Mouse (Mus musculus) urinary bladder, adult 18-20 months (tissue): Measurements from ENCODE around the gene Pnmal1.
A peak's percentile ranks its signal among the peaks of the same experiment; 100 is the strongest.

Experiments used
- DNase-seq, 2 experiments: peaks; one replicate each; pipeline ENCODE4 v3.0.0; 2022; ENCODE audit warnings: low spot score in 2 of 2, mixed read lengths in 2 of 2

Gene Pnmal1

DNA sequence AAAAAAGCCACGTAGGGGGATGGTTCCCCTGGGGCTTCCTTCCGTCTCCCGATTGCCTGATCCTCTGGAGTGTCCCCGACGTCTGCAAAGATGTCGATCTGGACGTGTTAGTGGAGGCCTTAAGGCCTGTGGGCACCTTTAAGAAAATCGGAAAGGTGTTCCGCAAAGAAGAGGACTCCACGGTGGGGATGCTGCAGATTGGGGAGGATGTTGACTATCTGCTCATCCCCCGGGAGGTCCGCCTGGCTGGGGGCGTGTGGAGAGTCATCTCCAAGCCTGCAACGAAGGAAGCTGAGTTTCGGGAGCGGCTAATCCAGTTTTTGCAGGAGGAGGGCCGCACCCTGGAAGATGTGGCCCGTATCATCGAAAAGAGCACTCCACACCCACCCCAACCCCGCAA lies 34.9 kb downstream of the Pnmal1 start:
- DNase-seq = no peak

DNA sequence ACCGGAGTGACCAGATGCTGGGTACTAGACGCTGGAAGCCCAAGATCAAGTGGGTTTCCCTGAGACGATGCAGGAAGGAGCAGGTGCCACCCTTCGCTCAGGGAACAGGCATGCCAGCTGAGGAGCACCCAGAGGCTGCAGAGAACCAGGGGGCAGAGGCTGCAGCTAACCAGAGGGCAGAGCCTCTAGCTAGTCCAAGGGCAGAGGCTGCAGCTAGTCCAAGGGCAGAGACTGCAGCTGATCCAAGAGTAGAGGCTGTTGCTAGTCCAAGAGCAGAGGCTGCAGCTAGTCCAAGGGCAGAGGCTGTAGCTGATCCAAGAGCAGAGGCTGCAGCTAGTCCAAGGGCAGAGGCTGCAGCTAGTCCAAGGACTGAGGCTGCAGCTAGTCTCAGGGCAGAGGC lies 35.9 kb downstream of the Pnmal1 start:
- no peak for DNase-seq

DNA sequence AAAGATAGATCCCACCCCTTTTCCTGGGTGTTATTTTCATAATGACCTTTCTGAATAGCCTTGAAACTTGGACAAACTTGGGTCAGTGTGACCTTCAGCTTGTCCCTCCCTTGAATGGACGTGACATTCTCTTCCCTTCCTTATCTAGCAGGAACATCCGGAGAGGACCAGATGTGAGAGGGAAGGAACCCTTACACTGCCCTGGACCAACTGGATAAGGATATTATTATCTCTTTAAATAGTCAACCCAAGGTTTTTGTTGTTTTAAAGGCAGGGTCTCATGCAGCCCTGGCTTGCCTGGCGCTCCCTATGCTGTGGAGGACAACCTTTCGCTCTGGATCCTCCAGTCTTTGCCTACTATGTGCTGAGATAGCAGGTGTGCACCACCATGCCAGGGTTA lies 39.8 kb downstream of the Pnmal1 start:
- no peak for DNase-seq

DNA sequence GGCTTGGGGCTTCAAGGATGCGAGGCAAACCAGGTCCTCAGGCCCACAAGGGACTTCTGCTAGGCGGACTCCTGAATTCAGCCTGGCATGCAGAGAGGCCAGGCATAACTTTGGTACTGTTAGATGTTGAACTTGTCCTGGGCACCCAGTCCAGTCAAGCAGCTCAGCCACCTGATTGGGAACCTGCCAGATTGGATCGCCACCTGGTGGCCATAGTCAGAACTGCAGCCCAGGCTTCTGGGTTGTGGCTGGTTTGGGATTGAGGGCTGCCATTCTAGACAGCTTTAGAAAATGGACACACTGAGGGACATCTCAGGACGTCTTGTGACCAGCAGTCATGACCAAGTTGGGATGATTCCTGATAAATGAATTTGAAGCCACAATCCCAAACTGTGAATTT lies 40.2 kb downstream of the Pnmal1 start:
- DNase-seq = peak; percentile 77 to 97

DNA sequence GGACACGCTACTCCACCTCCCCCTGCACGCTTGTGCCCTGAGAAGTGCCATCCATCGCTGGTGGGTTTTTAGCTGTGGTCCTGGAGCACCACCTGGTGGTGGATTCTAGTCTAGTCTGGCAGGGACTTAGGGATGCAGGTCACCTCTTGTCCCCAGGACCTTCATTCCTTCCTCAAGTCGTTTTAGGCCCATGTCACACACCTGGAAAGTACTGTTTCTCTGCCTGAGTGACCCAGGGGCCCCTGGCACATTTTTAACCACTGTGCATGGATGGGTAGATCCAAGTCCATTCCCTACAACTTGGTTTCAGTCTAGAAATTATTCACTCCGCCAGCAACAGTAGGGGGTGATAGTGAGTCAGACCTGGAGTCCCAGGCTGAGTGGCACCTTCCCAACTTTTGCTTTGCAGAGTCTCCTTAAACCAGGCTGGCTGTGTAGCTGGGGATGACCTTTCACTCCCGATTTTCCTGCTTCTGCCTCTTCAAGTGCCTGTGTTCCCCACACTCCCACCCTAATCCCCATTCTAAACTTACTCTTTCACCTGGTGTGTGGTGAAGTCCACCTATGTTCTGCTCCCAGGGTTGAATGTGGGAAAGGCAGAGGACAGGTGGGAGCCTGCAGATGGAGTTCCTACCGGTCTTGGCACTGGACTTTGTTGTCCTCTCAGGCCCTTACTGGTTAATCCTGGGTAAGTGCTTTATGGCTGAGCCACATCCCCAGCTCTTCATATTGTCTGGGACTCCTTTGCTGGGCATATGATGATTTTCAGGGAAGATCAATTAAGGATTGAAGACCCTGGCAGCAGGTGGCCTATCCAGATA lies 43.1 kb downstream of the Pnmal1 start:
- DNase-seq = peak; percentile 42 to 59

- no peak for DNase-seq
Observed at GRCm38 (mm10) chr7:17003230-17003960, 43.9 kb downstream of the Pnmal1 start.

DNA sequence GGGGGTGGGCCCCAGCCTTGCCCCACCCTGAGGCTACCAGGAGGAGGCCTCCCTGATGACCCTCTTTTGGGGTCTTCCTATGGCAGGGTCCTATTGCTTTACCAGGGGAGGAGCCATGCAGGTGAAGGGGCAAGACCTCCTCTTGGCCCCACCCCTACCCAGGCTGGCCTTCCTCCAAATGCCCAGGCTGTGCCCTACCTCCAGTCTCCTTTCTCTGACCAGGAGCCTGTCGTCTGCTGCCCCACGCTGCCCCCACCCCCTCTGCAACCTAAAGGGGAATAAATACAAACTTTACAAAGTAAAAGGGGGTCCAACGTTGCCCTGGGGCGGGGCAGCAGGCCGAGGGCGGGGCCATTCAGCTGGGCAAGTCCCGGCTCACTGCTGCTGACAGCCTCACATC lies 45.2 kb downstream of the Pnmal1 start:
- no peak for DNase-seq

DNA sequence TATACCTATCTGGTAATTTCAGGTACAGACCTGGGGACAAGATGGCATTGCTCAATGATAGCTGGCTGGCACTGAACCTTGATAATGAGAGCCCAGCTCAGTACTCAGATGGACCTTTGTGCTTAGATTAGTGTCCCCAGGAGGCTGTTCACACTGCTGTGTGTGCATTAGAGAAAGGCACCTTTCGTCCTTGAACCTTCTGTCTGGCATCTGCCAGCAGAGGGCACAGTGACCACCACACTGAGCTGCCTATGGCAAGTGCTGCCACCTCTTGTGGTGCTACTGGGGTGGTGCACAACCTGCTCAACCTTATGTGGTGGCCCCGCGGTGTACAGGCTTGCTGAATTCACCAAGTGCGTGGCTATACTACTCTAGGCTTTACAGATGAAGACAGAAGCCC lies 47.8 kb downstream of the Pnmal1 start:
- DNase-seq = no peak

GRCm38 (mm10) chr7:17009326-17010009 lies 50.0 kb downstream of the Pnmal1 start:
- no peak for DNase-seq

DNA sequence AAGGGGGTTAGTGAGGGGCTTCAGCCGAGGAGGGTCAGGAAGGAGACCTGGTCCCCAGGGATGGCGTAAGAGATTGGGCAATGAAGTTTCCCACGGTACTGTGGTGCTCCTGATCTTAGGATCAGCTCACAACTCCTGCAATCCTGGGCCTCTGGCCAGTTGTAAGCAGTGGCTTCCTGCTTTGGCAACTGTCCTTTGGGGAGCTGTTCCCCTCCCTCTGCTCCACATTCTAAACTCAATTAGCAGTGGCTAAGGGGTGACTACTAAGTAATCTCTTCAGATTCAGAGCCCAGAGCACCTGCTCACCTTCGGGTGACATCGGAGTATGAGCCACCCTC lies 50.5 kb downstream of the Pnmal1 start:
- DNase-seq = no peak

DNA sequence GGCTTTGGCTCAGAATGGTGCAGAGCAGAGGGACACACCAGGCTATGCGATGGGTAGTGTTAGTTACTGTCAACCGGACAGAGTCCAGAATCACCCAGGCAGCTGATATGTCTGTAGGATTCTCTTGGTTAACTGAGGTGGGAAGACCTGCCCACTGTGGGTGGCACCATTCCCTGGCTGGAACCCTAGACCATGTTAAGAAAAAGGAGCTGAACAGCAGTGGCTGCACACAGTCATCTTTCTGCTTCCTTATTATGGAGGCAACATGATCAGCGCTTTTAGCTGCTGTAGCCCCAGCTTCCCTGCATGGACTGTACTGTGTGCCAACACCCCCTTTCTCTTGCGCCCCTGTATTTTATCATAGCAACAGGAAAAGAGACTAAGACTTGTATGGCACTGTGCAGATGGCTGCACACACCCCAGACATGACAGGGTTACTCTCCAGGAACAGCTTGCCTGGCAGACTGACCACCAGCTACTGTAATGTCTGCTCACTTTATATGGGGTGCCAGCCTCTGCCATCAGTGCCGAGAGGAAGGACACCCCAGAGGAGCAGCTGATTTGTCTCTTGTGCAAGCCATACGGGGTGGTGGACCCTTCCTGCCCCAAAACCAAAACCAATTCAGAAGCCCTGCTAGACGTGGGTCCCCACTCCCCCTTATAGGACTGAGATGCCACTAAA lies 52.6 kb downstream of the Pnmal1 start:
- DNase-seq = no peak
